Mouse (Mus musculus) small intestine, adult 2 months (tissue): ENCODE results near the gene Plekha1.

Experiments
- CTCF ChIP-seq: fragments of 200-500 bp; IDR thresholded peaks from 2 replicates; pipeline ENCODE4 v1.5.1; 2012; ENCODE audit warnings: low read depth, mild to moderate bottlenecking, control low read depth, inconsistent platforms, low read length, moderate library complexity, mixed read lengths; ENCODE audit not compliant: insufficient replicate concordance, insufficient read length; ENCODE audit errors: extremely low read depth
- POLR2A ChIP-seq: fragments of 200-500 bp; IDR thresholded peaks from 2 replicates; pipeline ENCODE4 v1.6.1; 2012; ENCODE audit warnings: low read depth, mild to moderate bottlenecking, control low read depth, inconsistent platforms, low read length, moderate library complexity

DNA sequence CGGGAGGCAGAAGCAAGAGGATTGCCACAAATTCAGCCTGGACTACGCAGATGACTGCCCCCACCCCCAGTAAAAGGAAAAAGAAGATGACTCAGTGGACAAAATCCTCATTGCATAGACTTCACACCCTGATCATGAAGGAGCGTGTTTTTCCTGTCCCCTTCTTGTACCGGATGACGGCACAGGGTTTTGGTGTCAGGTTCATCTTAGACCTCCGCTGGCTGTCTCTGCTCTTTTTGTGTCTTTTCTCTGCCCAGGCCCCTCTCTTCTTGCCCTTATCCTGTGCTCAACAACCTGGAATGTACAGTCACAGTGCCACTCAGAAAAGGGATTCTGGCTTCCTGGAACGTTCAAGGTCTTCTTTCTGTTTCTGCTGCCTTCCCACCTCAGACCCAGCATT lies 84.9 kb downstream of the Plekha1 start:
- TF ChIP-seq POLR2A (no peak), CTCF (no peak)
